In genomic region chr11:93968848-93969128, GRCm38 (mm10) we compare ENCODE assay signal across 8 mouse cellular contexts. TPM values are rescaled to one million over a fixed set of nuclear protein-coding genes. Genes with fewer than 3 reads are reported as not detected.
DNase-seq lines count a peak whose midpoint lies in the region; ATAC-seq and TF ChIP-seq lines count a peak whose summit lies in the region.

No protein-coding gene starts in this region.

- peak overlapping the region; percentile 85 for H3K4me2 ChIP-seq in forebrain, embryonic 15.5 days (replicated peaks)
- peak overlapping the region; percentile 69 for H3K4me2 ChIP-seq in liver, embryonic 14.5 days (ENCODE audit: low read depth)

- intact Hi-C loops in left cerebral cortex, postnatal 36 days (cut with DNase I): loop anchor here (1.0 to 2.0 kb wide), 2 partner anchors 27 to 118 kb away; no protein-coding TSS in a partner anchor

- H3K4me1 ChIP-seq in heart, embryonic 10.5 days: peaks cover 9% of the 10 kb centered on the region
- H3K4me1 ChIP-seq in forebrain, embryonic 15.5 days: peaks cover 19% of the 10 kb centered on the region
- H3K4me1 ChIP-seq in liver, embryonic 14.5 days (replicated peaks; ENCODE audit: control insufficient read depth in 2 of 2, insufficient read depth in 2 of 2, low read length in 1 of 2): peaks cover 2 to 8% of the 10 kb centered on the region in 2 experiments; a peak in 3 of 4 replicates

- no peaks in the 10 kb centered on the region for H3K9me3 ChIP-seq in heart, embryonic 10.5 days
- H3K9me3 ChIP-seq in forebrain, embryonic 15.5 days: no peaks in the 10 kb centered on the region
- no peaks in the 10 kb centered on the region for H3K9me3 ChIP-seq in liver, embryonic 14.5 days (ENCODE audit: control insufficient read depth, low read length)

- DNase-seq in heart, embryonic 10.5 days (ENCODE audit: low spot score): no peak
- no peak for DNase-seq in heart, adult 9 months (ENCODE audit: low spot score in 2 of 2)
- peak; percentile 10 for DNase-seq in CD4-positive helper T cell, adult 2 months (ENCODE audit: low read depth, low spot score)
- DNase-seq in liver, embryonic 14.5 days (ENCODE audit: low read depth in 3 of 3, low spot score in 3 of 3): no peak
- DNase-seq in cerebellum, adult 11 months: no peak
- no peak for DNase-seq in left cerebral cortex, postnatal 36 days (ENCODE audit: low spot score in 2 of 2)
- no peak for DNase-seq in lung, postnatal 10 days

- peak; percentile 11; the same call in 1 of the 2 replicates for ATAC-seq in forebrain, embryonic 15.5 days (replicated peaks)
- ATAC-seq in liver, embryonic 14.5 days (ENCODE audit: insufficient read depth): no peak

- H3K4me3 ChIP-seq in heart, embryonic 10.5 days: peak overlapping the region; percentile 73
- H3K4me3 ChIP-seq in forebrain, embryonic 15.5 days: peak overlapping the region; percentile 68
- peak overlapping the region in 1 of 2 experiments; percentile 76; a peak in 3 of 4 replicates for H3K4me3 ChIP-seq in liver, embryonic 14.5 days (ENCODE audit: insufficient read depth in 1 of 2, low read depth in 2 of 2, low read length in 2 of 2)

- TF ChIP-seq CTCF in liver, embryonic 14.5 days (IDR thresholded peaks at IDR 0.05; ENCODE audit: low read depth): no peak

- no peak for TF ChIP-seq EP300 in liver, embryonic 14.5 days (IDR thresholded peaks at IDR 0.05; ENCODE audit: low read depth)

- peaks cover 24% of the 10 kb centered on the region for H3K36me3 ChIP-seq in heart, embryonic 10.5 days
- peaks cover 23% of the 10 kb centered on the region for H3K36me3 ChIP-seq in forebrain, embryonic 15.5 days
- H3K36me3 ChIP-seq in liver, embryonic 14.5 days (replicated peaks; ENCODE audit: control insufficient read depth, insufficient read depth, low read depth): peaks cover 18% of the 10 kb centered on the region

- H3K9ac ChIP-seq in forebrain, embryonic 15.5 days (replicated peaks): no peak overlapping the region
- peak overlapping the region; percentile 61 for H3K9ac ChIP-seq in liver, embryonic 14.5 days (replicated peaks)

- 42% methylated on average over 6 of the region's 6 CpGs for WGBS in heart, embryonic 10.5 days
- WGBS in forebrain, embryonic 15.5 days: 48% methylated on average over 6 of the region's 6 CpGs
- 33% methylated on average over 6 of the region's 6 CpGs for WGBS in liver, embryonic 14.5 days (ENCODE audit: insufficient replicate concordance)

- no peaks in the 10 kb centered on the region for H3K27me3 ChIP-seq in heart, embryonic 10.5 days (ENCODE audit: insufficient read depth, poor library complexity, severe bottlenecking)
- no peaks in the 10 kb centered on the region for H3K27me3 ChIP-seq in forebrain, embryonic 15.5 days
- no peaks in the 10 kb centered on the region for H3K27me3 ChIP-seq in liver, embryonic 14.5 days (ENCODE audit: control insufficient read depth, insufficient read depth, low read length)

- H3K27ac ChIP-seq in heart, embryonic 10.5 days: peak overlapping the region; percentile 91; the same call in 1 of the 2 replicates
- H3K27ac ChIP-seq in forebrain, embryonic 15.5 days (replicated peaks): peak overlapping the region; percentile 83
- H3K27ac ChIP-seq in liver, embryonic 14.5 days: peak overlapping the region; percentile 62

RNA-seq across cellular contexts. Expression of gene Nme1, which starts 0.5 kb away (rescaled TPM):
- polyA plus RNA-seq in heart, embryonic 10.5 days (2016; fragmentation: Nextera tagmentation; extraction: Ambion mirVana): 188 and 263 TPM in 2 replicates
- polyA plus RNA-seq in forebrain, embryonic 15.5 days (2015; fragmentation: Nextera tagmentation; extraction: Ambion mirVana): 312 and 316 TPM in 2 replicates
- polyA plus RNA-seq in liver, embryonic 14.5 days (2012; rRNA removed): 58.0 and 113 TPM in 2 replicates
- polyA plus RNA-seq in liver, embryonic 14.5 days (2014; fragmentation: Nextera tagmentation; extraction: Ambion mirVana): 185 and 201 TPM in 2 replicates
- 100 to 1,000 TPM; 109 to 116 TPM for total RNA-seq in left cerebral cortex, postnatal 36 days (2021)

RNA-seq across cellular contexts. Expression of gene Gm20390, which starts 0.7 kb away (rescaled TPM):
- 432 and 461 TPM in 2 replicates for polyA plus RNA-seq in heart, embryonic 10.5 days (2016; fragmentation: Nextera tagmentation; extraction: Ambion mirVana)
- polyA plus RNA-seq in forebrain, embryonic 15.5 days (2015; fragmentation: Nextera tagmentation; extraction: Ambion mirVana): 363 and 387 TPM in 2 replicates
- 76.8 and 131 TPM in 2 replicates for polyA plus RNA-seq in liver, embryonic 14.5 days (2012; rRNA removed)
- 188 and 204 TPM in 2 replicates for polyA plus RNA-seq in liver, embryonic 14.5 days (2014; fragmentation: Nextera tagmentation; extraction: Ambion mirVana)
- total RNA-seq in left cerebral cortex, postnatal 36 days (2021): 100 to 1,000 TPM in 1 of 2 experiments, 10 to 100 TPM in 1; 82.1 to 108 TPM

RNA-seq across cellular contexts. Expression of gene Nme2, which starts 12.7 kb away (rescaled TPM):
- polyA plus RNA-seq in heart, embryonic 10.5 days (2016; fragmentation: Nextera tagmentation; extraction: Ambion mirVana): 176 and 218 TPM in 2 replicates
- polyA plus RNA-seq in forebrain, embryonic 15.5 days (2015; fragmentation: Nextera tagmentation; extraction: Ambion mirVana): 105 and 106 TPM in 2 replicates
- 126 and 131 TPM in 2 replicates for polyA plus RNA-seq in liver, embryonic 14.5 days (2012; rRNA removed)
- polyA plus RNA-seq in liver, embryonic 14.5 days (2014; fragmentation: Nextera tagmentation; extraction: Ambion mirVana): 102 and 117 TPM in 2 replicates
- 10 to 100 TPM; 75.3 to 88.9 TPM for total RNA-seq in left cerebral cortex, postnatal 36 days (2021)

RNA-seq across cellular contexts. Expression of gene Spag9, which starts 27.1 kb away (rescaled TPM):
- polyA plus RNA-seq in heart, embryonic 10.5 days (2016; fragmentation: Nextera tagmentation; extraction: Ambion mirVana): 27.8 and 32.4 TPM in 2 replicates
- polyA plus RNA-seq in forebrain, embryonic 15.5 days (2015; fragmentation: Nextera tagmentation; extraction: Ambion mirVana): 90.9 and 96.7 TPM in 2 replicates
- polyA plus RNA-seq in liver, embryonic 14.5 days (2012; rRNA removed): 4.2 and 6.9 TPM in 2 replicates
- polyA plus RNA-seq in liver, embryonic 14.5 days (2014; fragmentation: Nextera tagmentation; extraction: Ambion mirVana): 10.8 and 12.4 TPM in 2 replicates
- 100 to 1,000 TPM; 271 to 278 TPM for total RNA-seq in left cerebral cortex, postnatal 36 days (2021)
